Mouse (Mus musculus) hindbrain, embryonic 10.5 days (tissue): ENCODE results near the gene Mms22l. TPM values are rescaled to one million over a fixed set of nuclear protein-coding genes. Genes with fewer than 3 reads are reported as not detected.

Experiments used
- DNase-seq: peaks from one replicate; pipeline ENCODE4 v3.0.0-alpha.2; 2017; ENCODE audit warnings: low spot score
- H3K27ac ChIP-seq: fragments of 300-500 bp; sonication (generic); 2 replicates; pipeline ENCODE4 v1.5.1; 2016; ENCODE audit warnings: mild to moderate bottlenecking, moderate library complexity
- H3K27me3 ChIP-seq: fragments of 300-500 bp; sonication (generic); 2 replicates; pipeline ENCODE4 v1.6.1; 2016; ENCODE audit warnings: mild to moderate bottlenecking; ENCODE audit not compliant: poor library complexity, insufficient read depth, severe bottlenecking
- H3K36me3 ChIP-seq: fragments of 300-500 bp; sonication (generic); 2 replicates; pipeline ENCODE4 v1.6.1; 2016; ENCODE audit warnings: mild to moderate bottlenecking, moderate library complexity
- H3K4me1 ChIP-seq: fragments of 300-500 bp; sonication (generic); replicated peaks from 2 replicates; pipeline ENCODE4 v1.6.1; 2016; ENCODE audit warnings: mild to moderate bottlenecking
- H3K4me3 ChIP-seq: fragments of 300-500 bp; sonication (generic); 2 replicates; pipeline ENCODE4 v1.5.1; 2016; ENCODE audit warnings: mild to moderate bottlenecking, moderate library complexity
- H3K9me3 ChIP-seq: fragments of 300-500 bp; sonication (generic); 2 replicates; pipeline ENCODE4 v1.6.1; 2016; ENCODE audit warnings: mild to moderate bottlenecking, moderate library complexity
- WGBS: fragments of 180-500 bp; shearing (Covaris S2); methylation state at CpG from one replicate; pipeline ENCODE4 v1.1.7; 2016; 5-methylcytosine and 5-hydroxymethylcytosine counted together
- polyA plus RNA-seq: library from polyadenylated mRNA; unstranded; fragments of >200 nt; fragmentation: Nextera tagmentation; extraction: Ambion mirVana; gene quantifications from 2 replicates; pipeline ENCODE4 v1.2.1, GENCODE M21; 2016

Mms22l gene
- polyA plus RNA-seq, 1 experiment from 2014 or later: 36.5 TPM

GRCm38 (mm10) chr4:24577594-24577993 is 81.3 kb downstream of the Mms22l start:
- no peak for DNase-seq
- Histone ChIP-seq H3K4me1 (no peaks in the 10 kb centered on the region), H3K36me3 (peaks cover 51% of the 10 kb centered on the region), H3K27me3 (no peaks in the 10 kb centered on the region), H3K4me3 (no peak overlapping the region), H3K27ac (no peak overlapping the region), H3K9me3 (no peaks in the 10 kb centered on the region)
- WGBS: 94% methylated on average over 5 of the region's 5 CpGs

GRCm38 (mm10) chr4:24582295-24582694 is 86.0 kb downstream of the Mms22l start:
- H3K36me3 ChIP-seq: peaks cover 68% of the 10 kb centered on the region
- no peaks in the 10 kb centered on the region for H3K27me3 ChIP-seq
- WGBS: 69% methylated on average over 1 of the region's 1 CpGs
- H3K9me3 ChIP-seq: no peaks in the 10 kb centered on the region
- no peak overlapping the region for H3K4me3 ChIP-seq
- no peak for DNase-seq
- no peaks in the 10 kb centered on the region for H3K4me1 ChIP-seq
- no peak overlapping the region for H3K27ac ChIP-seq

- H3K27ac ChIP-seq: no peak overlapping the region
- H3K9me3 ChIP-seq: no peaks in the 10 kb centered on the region
- H3K4me1 ChIP-seq: no peaks in the 10 kb centered on the region
- H3K36me3 ChIP-seq: peaks cover 71% of the 10 kb centered on the region
- no peak for DNase-seq
- 81% methylated on average over 3 of the region's 3 CpGs for WGBS
- no peaks in the 10 kb centered on the region for H3K27me3 ChIP-seq
- no peak overlapping the region for H3K4me3 ChIP-seq
These were observed 87.7 kb downstream of the Mms22l start for GRCm38 (mm10) chr4:24583997-24584396.

- Histone ChIP-seq H3K27ac (no peak overlapping the region), H3K36me3 (peaks cover 74% of the 10 kb centered on the region), H3K9me3 (no peaks in the 10 kb centered on the region), H3K4me1 (no peaks in the 10 kb centered on the region), H3K4me3 (no peak overlapping the region), H3K27me3 (no peaks in the 10 kb centered on the region)
- no peak for DNase-seq
These were observed 98.6 kb downstream of the Mms22l start for GRCm38 (mm10) chr4:24594824-24595223.

- H3K27me3 ChIP-seq: no peaks in the 10 kb centered on the region
- no peaks in the 10 kb centered on the region for H3K4me1 ChIP-seq
- 92% methylated on average over 6 of the region's 6 CpGs for WGBS
- DNase-seq: no peak
- peaks cover 77% of the 10 kb centered on the region for H3K36me3 ChIP-seq
- no peak overlapping the region for H3K4me3 ChIP-seq
- no peaks in the 10 kb centered on the region for H3K9me3 ChIP-seq
- no peak overlapping the region for H3K27ac ChIP-seq
These were observed 100.8 kb downstream of the Mms22l start for GRCm38 (mm10) chr4:24596942-24597611.

- Histone ChIP-seq H3K27me3 (no peaks in the 10 kb centered on the region), H3K4me1 (no peaks in the 10 kb centered on the region), H3K36me3 (peaks cover 84% of the 10 kb centered on the region), H3K27ac (no peak overlapping the region), H3K9me3 (no peaks in the 10 kb centered on the region), H3K4me3 (no peak overlapping the region)
- WGBS: 85% methylated on average over 1 of the region's 1 CpGs
- no peak for DNase-seq
These were observed 102.4 kb downstream of the Mms22l start for GRCm38 (mm10) chr4:24598637-24599036.

GRCm38 (mm10) chr4:24601711-24602110 is 105.5 kb downstream of the Mms22l start:
- WGBS: 91% methylated on average over 6 of the region's 6 CpGs
- peaks cover 89% of the 10 kb centered on the region for H3K36me3 ChIP-seq

GRCm38 (mm10) chr4:24609085-24609484 is 112.8 kb downstream of the Mms22l start:
- no peak for DNase-seq
- H3K27ac ChIP-seq: no peak overlapping the region
- H3K27me3 ChIP-seq: no peaks in the 10 kb centered on the region
- H3K36me3 ChIP-seq: peaks cover 28% of the 10 kb centered on the region
- no peaks in the 10 kb centered on the region for H3K4me1 ChIP-seq
- H3K4me3 ChIP-seq: no peak overlapping the region
- WGBS: 91% methylated on average over 3 of the region's 3 CpGs
- no peaks in the 10 kb centered on the region for H3K9me3 ChIP-seq

More at GRCm38 (mm10) chr4:24601711-24602110, 105.5 kb downstream of the Mms22l start:
- Histone ChIP-seq H3K9me3 (no peaks in the 10 kb centered on the region), H3K4me3 (no peak overlapping the region), H3K27me3 (no peaks in the 10 kb centered on the region), H3K4me1 (no peaks in the 10 kb centered on the region), H3K27ac (no peak overlapping the region)
- DNase-seq: no peak

GRCm38 (mm10) chr4:24609564-24609963 is 113.3 kb downstream of the Mms22l start:
- Histone ChIP-seq H3K27ac (no peak overlapping the region), H3K36me3 (peaks cover 25% of the 10 kb centered on the region), H3K27me3 (no peaks in the 10 kb centered on the region), H3K4me1 (no peaks in the 10 kb centered on the region), H3K9me3 (no peaks in the 10 kb centered on the region), H3K4me3 (no peak overlapping the region)
- WGBS: 97% methylated on average over 2 of the region's 2 CpGs
- DNase-seq: no peak

GRCm38 (mm10) chr4:24620005-24620404 is 123.8 kb downstream of the Mms22l start:
- Histone ChIP-seq H3K36me3 (no peaks in the 10 kb centered on the region), H3K27me3 (no peaks in the 10 kb centered on the region), H3K9me3 (no peaks in the 10 kb centered on the region), H3K4me1 (no peaks in the 10 kb centered on the region), H3K4me3 (no peak overlapping the region), H3K27ac (no peak overlapping the region)
- WGBS: 84% methylated on average over 6 of the region's 6 CpGs
- no peak for DNase-seq

- no peaks in the 10 kb centered on the region for H3K27me3 ChIP-seq
- H3K27ac ChIP-seq: no peak overlapping the region
- no peaks in the 10 kb centered on the region for H3K36me3 ChIP-seq
- no peak for DNase-seq
- H3K9me3 ChIP-seq: no peaks in the 10 kb centered on the region
- no peaks in the 10 kb centered on the region for H3K4me1 ChIP-seq
- 88% methylated on average over 5 of the region's 5 CpGs for WGBS
- H3K4me3 ChIP-seq: no peak overlapping the region
These were observed 124.2 kb downstream of the Mms22l start for GRCm38 (mm10) chr4:24620440-24620839.

GRCm38 (mm10) chr4:24621422-24622187 is 125.4 kb downstream of the Mms22l start:
- H3K27ac ChIP-seq: no peak overlapping the region
- 79% methylated on average over 9 of the region's 9 CpGs for WGBS
- H3K4me1 ChIP-seq: no peaks in the 10 kb centered on the region
- no peak overlapping the region for H3K4me3 ChIP-seq
- no peak for DNase-seq
- no peaks in the 10 kb centered on the region for H3K27me3 ChIP-seq
- no peaks in the 10 kb centered on the region for H3K36me3 ChIP-seq
- no peaks in the 10 kb centered on the region for H3K9me3 ChIP-seq

GRCm38 (mm10) chr4:24625951-24626584 is 129.8 kb downstream of the Mms22l start:
- H3K4me3 ChIP-seq: no peak overlapping the region
- no peak overlapping the region for H3K27ac ChIP-seq
- WGBS: 88% methylated on average over 13 of the region's 13 CpGs
- DNase-seq: no peak
- no peaks in the 10 kb centered on the region for H3K36me3 ChIP-seq
- H3K9me3 ChIP-seq: no peaks in the 10 kb centered on the region
- no peaks in the 10 kb centered on the region for H3K27me3 ChIP-seq
- peaks cover under 1% of the 10 kb centered on the region; the same call in 1 of the 2 replicates for H3K4me1 ChIP-seq
